Mouse (Mus musculus): ENCODE results near the gene Hist1h3a. TPM values are rescaled to one million over a fixed set of nuclear protein-coding genes. Genes with fewer than 3 reads are reported as not detected.
A peak's percentile ranks its signal among the peaks of the same experiment; 100 is the strongest.
"Not testable (repeated sequence)": the region's sequence is repeated elsewhere in the genome, so short reads cannot be mapped to it uniquely, and the experiment has no call there.

The Hist1h3a gene
- polyA plus RNA-seq, 1 experiment from 2014 or later, result 8.4 TPM

DNA sequence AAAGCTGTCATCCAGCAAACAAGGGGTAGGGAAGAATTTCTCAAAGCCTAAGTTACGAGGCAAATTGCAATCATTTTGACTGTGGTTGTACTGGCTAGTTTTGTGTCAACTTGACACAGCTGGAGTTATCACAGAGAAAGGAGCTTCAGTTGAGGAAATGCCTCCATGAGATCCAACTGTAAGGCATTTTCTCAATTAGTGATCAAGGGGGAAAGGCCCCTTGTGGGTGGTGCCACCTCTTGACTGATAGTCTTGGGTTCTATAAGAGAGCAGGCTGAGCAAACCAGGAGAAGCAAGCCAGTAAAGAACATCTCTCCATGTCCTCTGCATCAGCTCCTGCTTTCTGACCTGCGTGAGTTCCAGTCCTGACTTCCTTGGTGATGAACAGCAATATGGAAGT, 7.4 kb upstream of the Hist1h3a start, which contains the start of gene Trim38:
TSS of gene Trim38 (plus strand) at position 301 of the 400 bp plus-strand sequence.
- 85% methylated on average over 2 of the region's 2 CpGs for WGBS
- not testable (repeated sequence) for H3K36me3 ChIP-seq (ENCODE audit: control insufficient read depth, insufficient read depth, low read length); H3K27ac ChIP-seq (ENCODE audit: low read depth); H3K4me3 ChIP-seq (ENCODE audit: low read depth, low read length); H3K9ac ChIP-seq (ENCODE audit: low read length); ATAC-seq (replicated peaks; ENCODE audit: low FRiP score, low TSS enrichment, low read depth); H3K4me1 ChIP-seq (replicated peaks; ENCODE audit: control insufficient read depth, insufficient read depth, low read length); DNase-seq (ENCODE audit: low spot score); H3K27me3 ChIP-seq (replicated peaks; ENCODE audit: control insufficient read depth, insufficient read depth, low read length); H3K4me2 ChIP-seq (ENCODE audit: low read length); H3K9me3 ChIP-seq (ENCODE audit: control insufficient read depth, low read length)

DNA sequence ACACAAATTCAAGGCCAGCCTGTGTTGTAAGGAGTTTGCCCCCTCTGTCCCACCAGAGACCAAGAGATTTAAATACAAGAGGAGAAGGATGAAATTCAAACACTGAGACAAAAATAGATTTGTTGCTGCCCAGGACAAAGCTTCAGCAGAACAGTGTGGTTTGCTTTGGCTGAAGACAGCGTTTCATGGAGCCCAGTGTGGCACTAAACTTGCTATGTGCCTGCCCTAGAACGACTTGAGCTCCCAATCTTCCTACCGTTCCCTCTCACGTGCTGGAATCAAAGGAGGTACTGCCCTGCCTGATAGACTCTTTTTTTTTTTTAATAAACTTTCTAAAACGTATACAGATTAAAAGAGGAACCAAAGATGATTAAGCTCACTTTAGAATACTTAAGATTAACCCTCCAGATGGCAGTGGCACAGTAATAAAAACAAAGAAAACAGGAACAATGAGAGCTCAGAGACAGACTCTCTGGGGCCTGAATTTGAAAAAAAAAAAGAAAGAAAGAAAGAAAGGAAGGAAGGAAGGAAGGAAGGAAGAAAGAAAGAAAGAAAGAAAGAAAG, 6.7 kb upstream of the Hist1h3a start:
- Histone ChIP-seq H3K27me3 (replicated peaks; ENCODE audit: control insufficient read depth, insufficient read depth, low read length) (no peaks in the 10 kb centered on the region), H3K9me3 (ENCODE audit: control insufficient read depth, low read length) (no peaks in the 10 kb centered on the region), H3K9ac (ENCODE audit: low read length) (no peak overlapping the region), H3K27ac (ENCODE audit: low read depth) (no peak overlapping the region), H3K36me3 (ENCODE audit: control insufficient read depth, insufficient read depth, low read length) (no peaks in the 10 kb centered on the region), H3K4me1 (replicated peaks; ENCODE audit: control insufficient read depth, insufficient read depth, low read length) (peaks cover 13% of the 10 kb centered on the region), H3K4me2 (ENCODE audit: low read length) (no peak overlapping the region), H3K4me3 (ENCODE audit: low read depth, low read length) (no peak overlapping the region)
- 55% methylated on average over 5 of the region's 5 CpGs for WGBS
- DNase-seq (ENCODE audit: low spot score), result no peak
- no peak for ATAC-seq (replicated peaks; ENCODE audit: low FRiP score, low TSS enrichment, low read depth)

- Histone ChIP-seq H3K9me3 (ENCODE audit: control insufficient read depth, low read length) (no peaks in the 10 kb centered on the region), H3K36me3 (ENCODE audit: control insufficient read depth, insufficient read depth, low read length) (no peaks in the 10 kb centered on the region), H3K4me3 (ENCODE audit: low read depth, low read length) (no peak overlapping the region), H3K27me3 (replicated peaks; ENCODE audit: control insufficient read depth, insufficient read depth, low read length) (no peaks in the 10 kb centered on the region), H3K4me2 (ENCODE audit: low read length) (no peak overlapping the region), H3K27ac (ENCODE audit: low read depth) (no peak overlapping the region), H3K4me1 (replicated peaks; ENCODE audit: control insufficient read depth, insufficient read depth, low read length) (peaks cover 16% of the 10 kb centered on the region), H3K9ac (ENCODE audit: low read length) (no peak overlapping the region)
- DNase-seq (ENCODE audit: low spot score) (no peak), ATAC-seq (replicated peaks; ENCODE audit: low FRiP score, low TSS enrichment, low read depth) (no peak)
These were observed 4.6 kb upstream of the Hist1h3a start for GRCm38 (mm10) chr13:23766772-23767171.

DNA sequence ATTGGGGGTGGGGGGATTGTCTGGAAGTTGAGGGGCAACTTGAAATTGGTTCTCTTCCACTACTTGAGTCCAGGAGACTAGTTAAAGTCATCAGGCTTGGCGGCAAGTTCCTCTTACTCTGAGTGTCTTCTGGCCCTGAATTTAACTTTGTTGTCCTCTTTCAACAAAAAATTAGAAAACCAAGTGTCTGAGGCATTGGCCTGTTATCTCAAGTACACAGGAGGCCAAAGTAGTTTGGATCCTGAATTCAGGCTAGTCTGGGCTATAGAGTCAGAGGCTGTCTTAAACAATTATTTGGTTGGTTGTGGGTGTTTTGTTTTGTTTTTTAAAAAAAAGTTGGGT, 3.0 kb upstream of the Hist1h3a start:
- H3K27ac ChIP-seq (ENCODE audit: low read depth), result no peak overlapping the region

GRCm38 (mm10) chr13:23764324-23765171, 2.4 kb upstream of the Hist1h3a start:
- peak overlapping the region; percentile 70 for H3K9ac ChIP-seq (ENCODE audit: low read length)
- H3K4me2 ChIP-seq (ENCODE audit: low read length), result peak overlapping the region; percentile 91
- peaks cover 13% of the 10 kb centered on the region for H3K4me1 ChIP-seq (replicated peaks; ENCODE audit: control insufficient read depth, insufficient read depth, low read length)
- no peaks in the 10 kb centered on the region for H3K36me3 ChIP-seq (ENCODE audit: control insufficient read depth, insufficient read depth, low read length)
- ATAC-seq (replicated peaks; ENCODE audit: low FRiP score, low TSS enrichment, low read depth) (no peak), DNase-seq (ENCODE audit: low spot score) (no peak)
- H3K27me3 ChIP-seq (replicated peaks; ENCODE audit: control insufficient read depth, insufficient read depth, low read length), result no peaks in the 10 kb centered on the region
- H3K27ac ChIP-seq (ENCODE audit: low read depth), result peak overlapping the region; percentile 98
- H3K9me3 ChIP-seq (ENCODE audit: control insufficient read depth, low read length), result no peaks in the 10 kb centered on the region
- WGBS, result 38% methylated on average over 12 of the region's 12 CpGs
- H3K4me3 ChIP-seq (ENCODE audit: low read depth, low read length), result peak overlapping the region; percentile 57

More for the DNA sequence above, 3.0 kb upstream of the Hist1h3a start:
- H3K9me3 ChIP-seq (ENCODE audit: control insufficient read depth, low read length), result no peaks in the 10 kb centered on the region
- no peak overlapping the region for H3K4me2 ChIP-seq (ENCODE audit: low read length)
- H3K4me3 ChIP-seq (ENCODE audit: low read depth, low read length), result no peak overlapping the region
- no peak for DNase-seq (ENCODE audit: low spot score)
- no peaks in the 10 kb centered on the region for H3K27me3 ChIP-seq (replicated peaks; ENCODE audit: control insufficient read depth, insufficient read depth, low read length)
- ATAC-seq (replicated peaks; ENCODE audit: low FRiP score, low TSS enrichment, low read depth), result no peak
- H3K9ac ChIP-seq (ENCODE audit: low read length), result no peak overlapping the region
- WGBS, result 55% methylated on average over 1 of the region's 1 CpGs
- H3K4me1 ChIP-seq (replicated peaks; ENCODE audit: control insufficient read depth, insufficient read depth, low read length), result peaks cover 13% of the 10 kb centered on the region
- no peaks in the 10 kb centered on the region for H3K36me3 ChIP-seq (ENCODE audit: control insufficient read depth, insufficient read depth, low read length)

GRCm38 (mm10) chr13:23763586-23764323, 1.6 kb upstream of the Hist1h3a start, which contains the start of gene Hist1h1a:
Hist1h1a (plus strand) TSS chr13:23763666.
- WGBS, result 4% methylated on average over 34 of the region's 34 CpGs
- Histone ChIP-seq H3K27me3 (replicated peaks; ENCODE audit: control insufficient read depth, insufficient read depth, low read length) (no peaks in the 10 kb centered on the region), H3K4me3 (ENCODE audit: low read depth, low read length) (peak within 1 kb of the TSS; percentile 57), H3K36me3 (ENCODE audit: control insufficient read depth, insufficient read depth, low read length) (no peaks in the 10 kb centered on the region), H3K4me1 (replicated peaks; ENCODE audit: control insufficient read depth, insufficient read depth, low read length) (peaks cover 13% of the 10 kb centered on the region), H3K9ac (ENCODE audit: low read length) (peak within 1 kb of the TSS; percentile 70), H3K9me3 (ENCODE audit: control insufficient read depth, low read length) (no peaks in the 10 kb centered on the region), H3K27ac (ENCODE audit: low read depth) (peak within 1 kb of the TSS; percentile 98), H3K4me2 (ENCODE audit: low read length) (peak within 1 kb of the TSS; percentile 91)
- ATAC-seq (replicated peaks; ENCODE audit: low FRiP score, low TSS enrichment, low read depth) (peak; percentile 57), DNase-seq (ENCODE audit: low spot score) (peak; percentile 97)

DNA sequence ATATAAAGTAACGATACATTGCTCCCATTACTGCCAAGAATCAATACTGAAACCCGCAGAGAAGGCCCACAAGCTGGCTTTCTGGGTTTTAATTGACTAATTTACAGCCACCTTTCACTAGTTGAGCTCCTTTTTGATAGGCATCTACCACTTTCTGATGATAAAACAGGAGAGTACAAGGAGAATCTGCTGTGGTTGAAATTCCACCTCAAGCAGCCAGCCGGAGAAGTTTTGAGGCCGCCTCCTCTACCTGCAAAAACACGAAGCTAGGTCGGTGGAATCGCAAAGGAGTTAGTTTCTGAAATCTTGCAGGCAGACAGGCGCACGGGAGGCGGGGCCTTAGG, 1.0 kb upstream of the Hist1h3a start:
- peak overlapping the region; percentile 54 for H3K9ac ChIP-seq (ENCODE audit: low read length)
- H3K4me3 ChIP-seq (ENCODE audit: low read depth, low read length), result peak overlapping the region; percentile 57
- no peak for ATAC-seq (replicated peaks; ENCODE audit: low FRiP score, low TSS enrichment, low read depth)
- peak overlapping the region; percentile 98 for H3K27ac ChIP-seq (ENCODE audit: low read depth)
- peaks cover 13% of the 10 kb centered on the region for H3K4me1 ChIP-seq (replicated peaks; ENCODE audit: control insufficient read depth, insufficient read depth, low read length)
- no peaks in the 10 kb centered on the region for H3K27me3 ChIP-seq (replicated peaks; ENCODE audit: control insufficient read depth, insufficient read depth, low read length)
- DNase-seq (ENCODE audit: low spot score), result no peak
- 2% methylated on average over 10 of the region's 10 CpGs for WGBS
- no peaks in the 10 kb centered on the region for H3K9me3 ChIP-seq (ENCODE audit: control insufficient read depth, low read length)
- no peaks in the 10 kb centered on the region for H3K36me3 ChIP-seq (ENCODE audit: control insufficient read depth, insufficient read depth, low read length)
- peak overlapping the region; percentile 91 for H3K4me2 ChIP-seq (ENCODE audit: low read length)

DNA sequence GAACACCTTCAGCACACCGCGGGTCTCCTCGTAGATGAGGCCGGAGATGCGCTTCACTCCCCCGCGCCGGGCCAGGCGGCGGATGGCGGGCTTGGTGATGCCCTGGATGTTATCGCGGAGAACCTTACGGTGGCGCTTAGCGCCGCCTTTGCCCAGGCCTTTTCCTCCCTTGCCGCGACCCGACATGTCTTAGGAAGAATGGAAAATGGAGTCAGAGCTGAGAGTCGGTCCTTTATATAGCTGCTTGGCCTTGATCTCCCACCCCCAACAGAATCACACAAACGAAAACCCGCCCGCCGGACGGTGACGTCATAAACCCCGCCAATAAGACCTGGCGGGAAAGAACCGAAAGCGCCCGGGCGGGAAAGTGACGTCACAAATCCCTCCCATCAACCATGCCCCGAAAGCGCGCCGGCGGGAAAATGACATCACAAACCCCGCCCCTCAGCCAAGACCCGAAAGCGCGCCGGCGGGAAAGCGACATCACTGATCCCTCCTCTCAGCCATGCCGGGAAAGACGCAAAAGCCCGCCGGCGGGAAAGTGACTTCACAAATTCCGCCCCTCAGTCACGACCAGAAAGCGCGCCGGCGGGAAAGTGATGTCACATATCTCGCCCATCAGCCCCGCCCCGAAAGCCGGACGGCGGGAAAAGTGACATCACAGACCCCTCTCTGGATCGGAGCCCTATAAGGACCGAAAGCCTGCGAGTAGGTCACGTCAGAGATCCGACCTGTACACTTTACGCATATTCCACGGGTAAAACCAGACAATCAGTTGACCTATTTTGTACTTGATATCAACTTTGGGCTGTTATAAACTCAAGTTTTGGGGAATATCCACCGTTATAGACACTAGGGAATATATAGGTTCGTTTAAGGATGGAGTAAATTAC, 968 bp downstream of the Hist1h3a start, which contains the start of gene Hist1h4a:
TSS of gene Hist1h4a (minus strand) at position 259 of the 893 bp plus-strand sequence.
- Histone ChIP-seq H3K36me3 (ENCODE audit: control insufficient read depth, insufficient read depth, low read length) (no peaks in the 10 kb centered on the region), H3K27me3 (replicated peaks; ENCODE audit: control insufficient read depth, insufficient read depth, low read length) (no peaks in the 10 kb centered on the region), H3K27ac (ENCODE audit: low read depth) (peak within 1 kb of the TSS; percentile 98), H3K4me1 (replicated peaks; ENCODE audit: control insufficient read depth, insufficient read depth, low read length) (peaks cover 17% of the 10 kb centered on the region), H3K4me2 (ENCODE audit: low read length) (peak within 1 kb of the TSS; percentile 91), H3K9ac (ENCODE audit: low read length) (peak within 1 kb of the TSS; percentile 84), H3K4me3 (ENCODE audit: low read depth, low read length) (peak within 1 kb of the TSS; percentile 57), H3K9me3 (ENCODE audit: control insufficient read depth, low read length) (no peaks in the 10 kb centered on the region)
- WGBS, result under 1% methylated on average over 61 of the region's 72 CpGs
- DNase-seq (ENCODE audit: low spot score) (peak; percentile 100), ATAC-seq (replicated peaks; ENCODE audit: low FRiP score, low TSS enrichment, low read depth) (peak; percentile 73)

All from intestine, embryonic 14.5 days (tissue).